Mouse (Mus musculus): ENCODE data around the gene Btg4. TPM values are rescaled to one million over a fixed set of nuclear protein-coding genes. Genes with fewer than 3 reads are reported as not detected.
"Not testable (repeated sequence)": the region's sequence is repeated elsewhere in the genome, so short reads cannot be mapped to it uniquely, and the experiment has no call there.

The Btg4 gene
- polyA plus RNA-seq, 1 experiment from 2014 or later = not detected

GRCm38 (mm10) chr9:51105751-51106150 lies 45.0 kb downstream of the Btg4 start:
- no peak overlapping the region for H3K27ac ChIP-seq
- no peaks in the 10 kb centered on the region for H3K36me3 ChIP-seq (ENCODE audit: inconsistent target)
- H3K79me2 ChIP-seq (ENCODE audit: inconsistent target) = no peaks in the 10 kb centered on the region
- 58% methylated on average over 2 of the region's 2 CpGs for WGBS (ENCODE audit: missing documents)
- H3K4me3 ChIP-seq (ENCODE audit: inconsistent target) = no peak overlapping the region

GRCm38 (mm10) chr9:51114767-51115166 lies 54.1 kb downstream of the Btg4 start:
- Histone ChIP-seq H3K4me3 (ENCODE audit: inconsistent target) (no peak overlapping the region), H3K36me3 (ENCODE audit: inconsistent target) (no peaks in the 10 kb centered on the region), H3K27ac (no peak overlapping the region), H3K79me2 (ENCODE audit: inconsistent target) (no peaks in the 10 kb centered on the region)
- 72% methylated on average over 4 of the region's 4 CpGs for WGBS (ENCODE audit: missing documents)

GRCm38 (mm10) chr9:51136985-51137384 lies 76.3 kb downstream of the Btg4 start:
- 67% methylated on average over 3 of the region's 3 CpGs for WGBS (ENCODE audit: missing documents)
- no peaks in the 10 kb centered on the region for H3K36me3 ChIP-seq (ENCODE audit: inconsistent target)
- no peaks in the 10 kb centered on the region for H3K79me2 ChIP-seq (ENCODE audit: inconsistent target)
- no peak overlapping the region for H3K27ac ChIP-seq
- no peak overlapping the region for H3K4me3 ChIP-seq (ENCODE audit: inconsistent target)

GRCm38 (mm10) chr9:51137432-51137831 lies 76.7 kb downstream of the Btg4 start:
- Histone ChIP-seq H3K4me3 (ENCODE audit: inconsistent target) (no peak overlapping the region), H3K36me3 (ENCODE audit: inconsistent target) (no peaks in the 10 kb centered on the region), H3K79me2 (ENCODE audit: inconsistent target) (no peaks in the 10 kb centered on the region), H3K27ac (no peak overlapping the region)
- 84% methylated on average over 4 of the region's 4 CpGs for WGBS (ENCODE audit: missing documents)

- H3K79me2 ChIP-seq (ENCODE audit: inconsistent target) = no peaks in the 10 kb centered on the region
- WGBS (ENCODE audit: missing documents) = 100% methylated on average over 1 of the region's 1 CpGs
- H3K36me3 ChIP-seq (ENCODE audit: inconsistent target) = no peaks in the 10 kb centered on the region
- no peak overlapping the region for H3K27ac ChIP-seq
- no peak overlapping the region for H3K4me3 ChIP-seq (ENCODE audit: inconsistent target)
Observed at GRCm38 (mm10) chr9:51137836-51138235, 77.1 kb downstream of the Btg4 start.

GRCm38 (mm10) chr9:51138301-51138700 lies 77.6 kb downstream of the Btg4 start:
- H3K36me3 ChIP-seq (ENCODE audit: inconsistent target) = no peaks in the 10 kb centered on the region
- no peak overlapping the region for H3K27ac ChIP-seq
- 81% methylated on average over 1 of the region's 1 CpGs for WGBS (ENCODE audit: missing documents)
- no peak overlapping the region for H3K4me3 ChIP-seq (ENCODE audit: inconsistent target)
- no peaks in the 10 kb centered on the region for H3K79me2 ChIP-seq (ENCODE audit: inconsistent target)

- H3K27ac ChIP-seq; H3K4me3 ChIP-seq (ENCODE audit: inconsistent target); H3K79me2 ChIP-seq (ENCODE audit: inconsistent target); H3K36me3 ChIP-seq (ENCODE audit: inconsistent target): not testable (repeated sequence)
- 44% methylated on average over 1 of the region's 1 CpGs for whole genome bisulfite sequencing (ENCODE audit: missing documents)
Observed at GRCm38 (mm10) chr9:51139401-51139800, 78.7 kb downstream of the Btg4 start.

- WGBS (ENCODE audit: missing documents) = 97% methylated on average over 3 of the region's 3 CpGs
- no peak overlapping the region for H3K4me3 ChIP-seq (ENCODE audit: inconsistent target)
- no peaks in the 10 kb centered on the region for H3K79me2 ChIP-seq (ENCODE audit: inconsistent target)
- no peaks in the 10 kb centered on the region for H3K36me3 ChIP-seq (ENCODE audit: inconsistent target)
- H3K27ac ChIP-seq = no peak overlapping the region
Observed at GRCm38 (mm10) chr9:51140711-51141110, 80.0 kb downstream of the Btg4 start.

- no peaks in the 10 kb centered on the region for H3K36me3 ChIP-seq (ENCODE audit: inconsistent target)
- WGBS (ENCODE audit: missing documents) = 85% methylated on average over 1 of the region's 1 CpGs
- H3K79me2 ChIP-seq (ENCODE audit: inconsistent target) = no peaks in the 10 kb centered on the region
- H3K4me3 ChIP-seq (ENCODE audit: inconsistent target) = no peak overlapping the region
- H3K27ac ChIP-seq = no peak overlapping the region
Observed at GRCm38 (mm10) chr9:51143437-51143836, 82.7 kb downstream of the Btg4 start.

GRCm38 (mm10) chr9:51144218-51144617 lies 83.5 kb downstream of the Btg4 start:
- no peaks in the 10 kb centered on the region for H3K36me3 ChIP-seq (ENCODE audit: inconsistent target)
- H3K27ac ChIP-seq = no peak overlapping the region
- 84% methylated on average over 6 of the region's 6 CpGs for WGBS (ENCODE audit: missing documents)
- no peak overlapping the region for H3K4me3 ChIP-seq (ENCODE audit: inconsistent target)
- H3K79me2 ChIP-seq (ENCODE audit: inconsistent target) = no peaks in the 10 kb centered on the region

- no peaks in the 10 kb centered on the region for H3K36me3 ChIP-seq (ENCODE audit: inconsistent target)
- H3K79me2 ChIP-seq (ENCODE audit: inconsistent target) = no peaks in the 10 kb centered on the region
- no peak overlapping the region for H3K27ac ChIP-seq
- no peak overlapping the region for H3K4me3 ChIP-seq (ENCODE audit: inconsistent target)
- WGBS (ENCODE audit: missing documents) = 11% methylated on average over 4 of the region's 4 CpGs
Observed at GRCm38 (mm10) chr9:51146496-51146895, 85.8 kb downstream of the Btg4 start.

- Histone ChIP-seq H3K79me2 (ENCODE audit: inconsistent target) (no peaks in the 10 kb centered on the region), H3K4me3 (ENCODE audit: inconsistent target) (no peak overlapping the region), H3K27ac (no peak overlapping the region), H3K36me3 (ENCODE audit: inconsistent target) (no peaks in the 10 kb centered on the region)
- 66% methylated on average over 5 of the region's 5 CpGs for WGBS (ENCODE audit: missing documents)
Observed at GRCm38 (mm10) chr9:51147294-51147693, 86.6 kb downstream of the Btg4 start.

GRCm38 (mm10) chr9:51152079-51152752 lies 91.5 kb downstream of the Btg4 start:
- WGBS (ENCODE audit: missing documents) = 30% methylated on average over 12 of the region's 13 CpGs
- H3K36me3 ChIP-seq (ENCODE audit: inconsistent target) = no peaks in the 10 kb centered on the region

GRCm38 (mm10) chr9:51161771-51162388 lies 101.2 kb downstream of the Btg4 start:
- 44% methylated on average over 4 of the region's 4 CpGs for WGBS (ENCODE audit: missing documents)
- H3K27ac ChIP-seq = no peak overlapping the region
- H3K79me2 ChIP-seq (ENCODE audit: inconsistent target) = no peaks in the 10 kb centered on the region
- H3K36me3 ChIP-seq (ENCODE audit: inconsistent target) = no peaks in the 10 kb centered on the region
- no peak overlapping the region for H3K4me3 ChIP-seq (ENCODE audit: inconsistent target)

More at GRCm38 (mm10) chr9:51152079-51152752, 91.5 kb downstream of the Btg4 start:
- Histone ChIP-seq H3K79me2 (ENCODE audit: inconsistent target) (no peaks in the 10 kb centered on the region), H3K4me3 (ENCODE audit: inconsistent target) (no peak overlapping the region), H3K27ac (no peak overlapping the region)

- no peak overlapping the region for H3K4me3 ChIP-seq (ENCODE audit: inconsistent target)
- no peaks in the 10 kb centered on the region for H3K79me2 ChIP-seq (ENCODE audit: inconsistent target)
- H3K36me3 ChIP-seq (ENCODE audit: inconsistent target) = no peaks in the 10 kb centered on the region
- 98% methylated on average over 5 of the region's 5 CpGs for WGBS (ENCODE audit: missing documents)
- no peak overlapping the region for H3K27ac ChIP-seq
Observed at GRCm38 (mm10) chr9:51163989-51164388, 103.3 kb downstream of the Btg4 start.
